ENCODE assay signal across 30 mouse cellular contexts in genomic region chr8:64764075-64764474, GRCm38 (mm10). TPM values are rescaled to one million over a fixed set of nuclear protein-coding genes. Genes with fewer than 3 reads are reported as not detected.
DNase-seq lines count a peak whose midpoint lies in the region; ATAC-seq and TF ChIP-seq lines count a peak whose summit lies in the region.
"Had no signal": no experiment of that assay in that cellular context is flagged by ENCODE, and none has a peak within 500 bp of the region (broad histone marks: within the 10 kb centered on the region; RNA-seq: fewer than 3 reads in every experiment).

No protein-coding gene starts in this region.

- TF ChIP-seq EP300 in MEL (IDR thresholded peaks at IDR 0.05; ENCODE audit: low read depth in 1 of 2, low read length in 2 of 2), result no peak

- 66% methylated on average over 9 of the region's 9 CpGs for WGBS in heart, embryonic 11.5 days (ENCODE audit: insufficient replicate concordance)

- no peak for TF ChIP-seq POLR2A in MEL (IDR thresholded peaks at IDR 0.05; ENCODE audit: control insufficient read depth in 1 of 2, insufficient read depth in 1 of 2, low read depth in 1 of 2, low read length in 2 of 2, poor library complexity in 1 of 2)

- intact Hi-C loops in left cerebral cortex, postnatal 14 days (cut with DNase I), result loop anchor here (5.0 kb wide), 1 partner anchor 178 kb away; no protein-coding TSS in a partner anchor

- no peaks in the 10 kb centered on the region for H3K4me1 ChIP-seq in MEL (ENCODE audit: control insufficient read depth in 1 of 2, insufficient read depth in 2 of 2, low read length in 2 of 2)
- H3K4me1 ChIP-seq in heart, embryonic 11.5 days (ENCODE audit: control insufficient read depth, insufficient read depth, low read length), result no peaks in the 10 kb centered on the region
- H3K4me1 ChIP-seq: embryonic facial prominence, embryonic 12.5 days; forebrain, embryonic 10.5 days; hindbrain, embryonic 13.5 days; limb, embryonic 12.5 days; liver, embryonic 15.5 days had no signal

- H3K9ac ChIP-seq in MEL (ENCODE audit: control insufficient read depth, low read depth, low read length, poor library complexity, severe bottlenecking), result no peak overlapping the region
- H3K9ac ChIP-seq in heart, embryonic 11.5 days (ENCODE audit: low read depth, low read length), result no peak overlapping the region
- H3K9ac ChIP-seq: embryonic facial prominence, embryonic 12.5 days; forebrain, embryonic 15.5 days; hindbrain, embryonic 13.5 days; limb, embryonic 12.5 days; liver, embryonic 15.5 days; neural tube, embryonic 15.5 days had no signal

- no peaks in the 10 kb centered on the region for H3K79me2 ChIP-seq in MEL (ENCODE audit: control insufficient read depth, insufficient read depth, low read length, poor library complexity)

- no peak overlapping the region for H3K4me2 ChIP-seq in heart, embryonic 11.5 days
- H3K4me2 ChIP-seq: embryonic facial prominence, embryonic 12.5 days; forebrain, embryonic 15.5 days; hindbrain, embryonic 13.5 days; limb, embryonic 12.5 days; liver, embryonic 15.5 days; neural tube, embryonic 15.5 days had no signal

- peaks cover 0 to 2% of the 10 kb centered on the region in 2 experiments; a peak in 1 of 4 replicates for H3K36me3 ChIP-seq in MEL (ENCODE audit: control insufficient read depth in 1 of 2, insufficient read depth in 2 of 2, low read length in 2 of 2)
- H3K36me3 ChIP-seq in heart, embryonic 11.5 days (ENCODE audit: control insufficient read depth, insufficient read depth, low read length), result no peaks in the 10 kb centered on the region
- H3K36me3 ChIP-seq: embryonic facial prominence, embryonic 12.5 days; liver, embryonic 15.5 days had no signal

- DNase-seq in kidney, adult 9 months, result peak; percentile 13
- DNase-seq in kidney, adult 11 months, result no peak
- peak; percentile 31 for DNase-seq in MEL (ENCODE audit: low read depth, low spot score)
- DNase-seq in hindlimb bud, embryonic 11.5 days (ENCODE audit: extremely low spot score, low read depth, low spot score), result peak; percentile 1
- DNase-seq in left cerebral cortex, postnatal 14 days (ENCODE audit: low spot score in 2 of 2), result no peak
- no peak for DNase-seq in urinary bladder, adult 2 months (ENCODE audit: low spot score)
- DNase-seq: adrenal gland, adult 8-10 months; cerebellum, adult 11 months; cerebellum, adult 9-10 months; cerebellum, postnatal 36 days; embryo, embryonic 11 days; gastrocnemius, postnatal 25 days; heart, adult 2 months; heart, postnatal 14 days; kidney, adult 18-20 months; lung, postnatal 36 days; midbrain, embryonic 14.5 days; right cerebral cortex, postnatal 25 days; thymus, postnatal 36 days had no signal

- no peak overlapping the region for H3K4me3 ChIP-seq in MEL (ENCODE audit: control insufficient read depth in 1 of 2, insufficient read depth in 1 of 2, low read depth in 2 of 2, low read length in 2 of 2)
- H3K4me3 ChIP-seq in heart, embryonic 11.5 days (ENCODE audit: low read depth, low read length), result no peak overlapping the region
- H3K4me3 ChIP-seq: embryonic facial prominence, embryonic 12.5 days; forebrain, embryonic 10.5 days; forebrain, embryonic 15.5 days; heart, adult 2 months; hindbrain, embryonic 13.5 days; limb, embryonic 12.5 days; liver, embryonic 15.5 days; neural tube, embryonic 15.5 days had no signal

- H3K27ac ChIP-seq in MEL (ENCODE audit: control insufficient read depth, low read depth, low read length), result no peak overlapping the region
- no peak overlapping the region for H3K27ac ChIP-seq in heart, embryonic 11.5 days (ENCODE audit: low read depth, low read length)
- H3K27ac ChIP-seq: embryonic facial prominence, embryonic 12.5 days; forebrain, embryonic 10.5 days; forebrain, embryonic 15.5 days; heart, adult 2 months; hindbrain, embryonic 13.5 days; kidney, postnatal 0 days; limb, embryonic 12.5 days; liver, embryonic 15.5 days; neural tube, embryonic 15.5 days had no signal

- no peak for TF ChIP-seq CTCF in MEL (IDR thresholded peaks at IDR 0.05 in 2 of 3, conservative IDR thresholded peaks at IDR 0.05 in 1 of 3; ENCODE audit: control insufficient read depth in 1 of 3, insufficient read depth in 1 of 3, low read depth in 2 of 3, low read length in 3 of 3, poor library complexity in 1 of 3, severe bottlenecking in 1 of 3)

- no peaks in the 10 kb centered on the region for H3K27me3 ChIP-seq in MEL (ENCODE audit: control insufficient read depth in 1 of 2, insufficient read depth in 2 of 2, low read length in 2 of 2)
- H3K27me3 ChIP-seq in heart, embryonic 11.5 days (ENCODE audit: control insufficient read depth, insufficient read depth, low read length), result no peaks in the 10 kb centered on the region
- H3K27me3 ChIP-seq: embryonic facial prominence, embryonic 12.5 days; forebrain, embryonic 15.5 days; hindbrain, embryonic 13.5 days; limb, embryonic 12.5 days; liver, embryonic 15.5 days; neural tube, embryonic 15.5 days had no signal

- peak; percentile 33 for ATAC-seq in common myeloid progenitor, adult 5-6 weeks (replicated peaks; ENCODE audit: low read depth, poor library complexity, severe bottlenecking)
- no peak for ATAC-seq in heart, embryonic 11.5 days (replicated peaks; ENCODE audit: insufficient number of reproducible peaks, low FRiP score, low TSS enrichment)
- ATAC-seq: forebrain, embryonic 15.5 days; inflammation-experienced regulatory T-cells, adult 6 months had no signal

- TF ChIP-seq RAD21 in MEL (IDR thresholded peaks at IDR 0.05; ENCODE audit: low read depth, low read length), result no peak

- H3K9me3 ChIP-seq in MEL (replicated peaks; ENCODE audit: insufficient read depth, low read length), result no peaks in the 10 kb centered on the region
- no peaks in the 10 kb centered on the region for H3K9me3 ChIP-seq in heart, embryonic 11.5 days (replicated peaks; ENCODE audit: control insufficient read depth, low read length)
- H3K9me3 ChIP-seq: embryonic facial prominence, embryonic 12.5 days; forebrain, embryonic 10.5 days; forebrain, embryonic 15.5 days; hindbrain, embryonic 13.5 days; limb, embryonic 12.5 days; liver, embryonic 15.5 days; neural tube, embryonic 15.5 days had no signal

TF ChIP-seq in MEL, 35 proteins besides CTCF, POLR2A, EP300 and RAD21:
- no peak for TF ChIP-seq TCF12 (IDR thresholded peaks at IDR 0.05; ENCODE audit: low read depth, low read length)
- TF ChIP-seq UBTF (IDR thresholded peaks at IDR 0.05; ENCODE audit: borderline replicate concordance, insufficient read depth, low read depth, low read length), result no peak
- no peak for TF ChIP-seq JUND (IDR thresholded peaks at IDR 0.05; ENCODE audit: low read depth, low read length)
- TF ChIP-seq SMC3 (IDR thresholded peaks at IDR 0.05; ENCODE audit: low read depth, low read length), result no peak
- TF ChIP-seq CHD2 (IDR thresholded peaks at IDR 0.05; ENCODE audit: low read length), result no peak
- TF ChIP-seq TBP (IDR thresholded peaks at IDR 0.05; ENCODE audit: low read depth, low read length), result no peak
- TF ChIP-seq USF1 (IDR thresholded peaks at IDR 0.05; ENCODE audit: low read depth, low read length), result no peak
- TF ChIP-seq MEF2A (IDR thresholded peaks at IDR 0.05; ENCODE audit: extremely low read depth, insufficient replicate concordance, low read depth, low read length, poor library complexity, severe bottlenecking), result no peak
- TF ChIP-seq POLR2AphosphoS5 (IDR thresholded peaks at IDR 0.05; ENCODE audit: borderline replicate concordance, low read depth, low read length), result no peak
- TF ChIP-seq GABPA (IDR thresholded peaks at IDR 0.05; ENCODE audit: low read depth, low read length), result no peak
- no peak for TF ChIP-seq USF2 (IDR thresholded peaks at IDR 0.05; ENCODE audit: borderline replicate concordance in 1 of 2, insufficient read depth in 1 of 2, low read depth in 1 of 2, low read length in 2 of 2)

RNA-seq across cellular contexts. Expression of gene Msmo1, which starts 30.5 kb away (rescaled TPM):
- total RNA-seq in MEL (2012; rRNA removed), result 13.8 and 16.0 TPM in 2 replicates
- polyA plus RNA-seq in MEL (2012; ENCODE audit: insufficient read depth in 1 of 2, insufficient read length in 2 of 2, low read depth in 1 of 2, low replicate concordance in 2 of 2, missing spikeins in 1 of 2), result 10 to 100 TPM in 1 of 2 experiments, not detected in 1; 22.1 TPM
- 46.1 and 50.9 TPM in 2 replicates for total RNA-seq in common myeloid progenitor, adult 5-6 weeks (2017)
- total RNA-seq in left cerebral cortex, postnatal 14 days (2021), result 100 to 1,000 TPM in 1 of 2 experiments, 10 to 100 TPM in 1; 92.5 to 107 TPM
- polyA plus RNA-seq in heart, embryonic 11.5 days (2014; fragmentation: Nextera tagmentation; extraction: Ambion mirVana), result 81.2 and 86.9 TPM in 2 replicates
- polyA plus RNA-seq in urinary bladder, adult 2 months (2012; rRNA removed), result 61.3 and 88.5 TPM in 2 replicates

Comparison
In these comparisons a context has a peak if more than half of its experiments do, and no peak if none do; other contexts are left out.
1. DNase-seq: peak in kidney, adult 9 months (single experiment), MEL (single experiment) and hindlimb bud, embryonic 11.5 days (single experiment); none in kidney, adult 11 months (single experiment), left cerebral cortex, postnatal 14 days (0 of 2) and urinary bladder, adult 2 months (single experiment).